Mouse (Mus musculus) midbrain, embryonic 15.5 days (tissue): ENCODE measurements around the gene Myadm. TPM values are rescaled to one million over a fixed set of nuclear protein-coding genes. Genes with fewer than 3 reads are reported as not detected.

ENCODE experiments used
- ATAC-seq: fragments of 200-750 bp; cut with Nextera tagmentation; replicated peaks from 2 replicates; pipeline ENCODE4 v1.8.0; 2017; ENCODE audit warnings: moderate TSS enrichment
- H3K27ac ChIP-seq: fragments of 300-500 bp; sonication (generic); 2 replicates; pipeline ENCODE4 v1.5.1; 2015; ENCODE audit warnings: mild to moderate bottlenecking, inconsistent platforms
- H3K27me3 ChIP-seq: fragments of 300-500 bp; sonication (generic); replicated peaks from 2 replicates; pipeline ENCODE4 v1.6.1; 2015; ENCODE audit warnings: inconsistent platforms
- H3K36me3 ChIP-seq: fragments of 300-500 bp; sonication (generic); replicated peaks from 2 replicates; pipeline ENCODE4 v1.6.1; 2015; ENCODE audit warnings: inconsistent platforms
- H3K4me1 ChIP-seq: fragments of 300-500 bp; sonication (generic); 2 replicates; pipeline ENCODE4 v1.6.1; 2015; ENCODE audit warnings: inconsistent platforms
- H3K4me2 ChIP-seq: fragments of 300-500 bp; sonication (generic); 2 replicates; pipeline ENCODE4 v1.6.1; 2015; ENCODE audit warnings: inconsistent platforms, mild to moderate bottlenecking, moderate library complexity
- H3K4me3 ChIP-seq: fragments of 300-500 bp; sonication (generic); 2 replicates; pipeline ENCODE4 v1.5.1; 2015; ENCODE audit warnings: mild to moderate bottlenecking, inconsistent platforms
- H3K9ac ChIP-seq: fragments of 300-500 bp; sonication (generic); 2 replicates; pipeline ENCODE4 v1.6.1; 2015; ENCODE audit warnings: mild to moderate bottlenecking, inconsistent platforms
- H3K9me3 ChIP-seq: fragments of 300-500 bp; sonication (generic); 2 replicates; pipeline ENCODE4 v1.6.1; 2016; ENCODE audit warnings: inconsistent platforms
- WGBS: fragments of 180-500 bp; shearing (Covaris S2); methylation state at CpG from one replicate; pipeline ENCODE4 v1.1.7; 2015; ENCODE audit warnings: mixed read lengths; 5-methylcytosine and 5-hydroxymethylcytosine counted together
- polyA plus RNA-seq: library from polyadenylated mRNA; unstranded; fragments of >200 nt; fragmentation: Nextera tagmentation; extraction: Ambion mirVana; gene quantifications from 2 replicates; pipeline ENCODE4 v1.2.1, GENCODE M21; 2015

The Myadm gene
- 33.3 and 34.5 TPM in 2 replicates for polyA plus RNA-seq

DNA sequence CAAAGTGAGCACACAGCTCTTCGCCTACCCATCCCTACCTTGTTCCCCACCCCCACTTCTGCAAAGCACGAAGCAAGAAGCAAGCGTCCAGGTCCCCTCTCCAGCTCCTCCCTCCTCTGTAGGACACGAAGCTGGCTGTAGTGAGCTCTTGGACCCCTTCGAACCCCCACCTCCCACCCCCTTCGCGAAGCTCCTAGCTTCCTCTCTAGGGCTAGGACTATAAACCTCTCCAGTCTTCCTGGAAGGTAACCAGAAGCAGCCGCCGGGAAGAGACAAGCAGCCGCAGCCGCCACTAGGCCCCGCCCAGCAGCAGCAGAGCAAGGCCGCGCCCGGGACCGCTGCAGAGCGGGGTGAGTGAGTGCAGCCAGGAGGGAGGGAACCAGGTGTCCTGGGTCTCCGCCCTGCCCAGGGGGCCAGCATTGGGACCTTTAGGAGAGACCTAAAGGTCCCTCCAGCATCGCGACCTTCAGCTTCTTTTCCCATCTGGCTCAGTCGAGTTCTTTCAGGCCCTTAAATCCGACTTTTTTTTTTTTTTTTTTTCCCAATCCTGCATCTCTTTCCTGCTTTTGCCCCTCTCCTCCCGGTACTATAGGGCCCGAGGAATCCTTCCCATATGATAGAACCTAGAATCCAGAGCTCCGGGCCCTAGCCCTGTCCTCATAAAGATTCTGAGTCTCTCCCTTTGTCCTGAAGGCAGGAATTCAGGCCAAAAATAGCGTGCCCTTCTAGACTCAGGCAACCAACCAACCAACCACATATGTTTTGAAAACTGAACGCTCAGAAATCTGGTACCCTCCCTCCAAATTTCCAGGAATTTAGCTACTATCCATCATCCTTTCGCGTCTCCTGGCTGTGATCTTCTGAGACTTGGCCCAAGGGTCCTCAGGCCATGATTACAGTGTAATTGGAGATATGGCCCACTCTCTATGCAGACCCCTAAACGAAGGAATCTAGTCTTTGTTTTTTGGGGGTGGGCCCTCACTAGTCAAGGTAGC is at the start of gene Myadm, which contains the start of gene Prkcg:
Myadm (plus strand) TSS at position 105 of the 995 bp plus-strand sequence.
Prkcg (plus strand) TSS at position 204 of the 995 bp plus-strand sequence.
- no peaks in the 10 kb centered on the region for H3K9me3 ChIP-seq
- 1% methylated on average over 30 of the region's 30 CpGs for WGBS
- 0 out of 2 replicates have a peak, but pooled peaks cover 3% of the 10 kb centered on the region for H3K36me3 ChIP-seq
- peaks cover 30% of the 10 kb centered on the region for H3K4me1 ChIP-seq
- peak within 1 kb of the TSS; percentile 65 for H3K4me3 ChIP-seq
- peak within 1 kb of the TSS; percentile 79 for H3K27ac ChIP-seq
- H3K4me2 ChIP-seq: peak within 1 kb of the TSS; percentile 79
- peak; percentile 64 for ATAC-seq
- H3K27me3 ChIP-seq: no peaks in the 10 kb centered on the region
- peak within 1 kb of the TSS; percentile 84 for H3K9ac ChIP-seq

DNA sequence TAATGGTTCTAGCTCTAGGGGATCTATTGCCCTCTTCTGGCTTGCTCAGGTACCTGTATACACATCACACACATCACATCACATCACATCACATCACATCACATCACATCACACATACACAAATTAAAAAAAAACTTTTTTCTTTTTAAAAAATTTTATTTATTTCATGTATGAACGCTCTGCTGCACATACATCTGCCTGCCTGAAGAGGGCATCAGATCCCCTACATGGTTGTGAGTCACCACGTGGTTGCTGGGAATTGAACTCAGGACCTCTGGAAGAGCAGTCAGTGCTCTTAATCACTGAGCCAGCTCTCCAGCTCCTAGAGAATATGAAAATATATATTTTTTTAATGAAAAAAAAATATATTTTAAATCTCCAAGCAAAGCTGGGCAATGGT is 49.7 kb upstream of the Myadm start:
- H3K36me3 ChIP-seq: no peaks in the 10 kb centered on the region
- no peak overlapping the region for H3K27ac ChIP-seq
- no peak overlapping the region for H3K4me3 ChIP-seq
- WGBS: 74% methylated on average over 2 of the region's 2 CpGs
- H3K4me1 ChIP-seq: no peaks in the 10 kb centered on the region
- H3K9me3 ChIP-seq: no peaks in the 10 kb centered on the region
- ATAC-seq: no peak
- no peak overlapping the region for H3K9ac ChIP-seq
- H3K27me3 ChIP-seq: no peaks in the 10 kb centered on the region
- no peak overlapping the region for H3K4me2 ChIP-seq

DNA sequence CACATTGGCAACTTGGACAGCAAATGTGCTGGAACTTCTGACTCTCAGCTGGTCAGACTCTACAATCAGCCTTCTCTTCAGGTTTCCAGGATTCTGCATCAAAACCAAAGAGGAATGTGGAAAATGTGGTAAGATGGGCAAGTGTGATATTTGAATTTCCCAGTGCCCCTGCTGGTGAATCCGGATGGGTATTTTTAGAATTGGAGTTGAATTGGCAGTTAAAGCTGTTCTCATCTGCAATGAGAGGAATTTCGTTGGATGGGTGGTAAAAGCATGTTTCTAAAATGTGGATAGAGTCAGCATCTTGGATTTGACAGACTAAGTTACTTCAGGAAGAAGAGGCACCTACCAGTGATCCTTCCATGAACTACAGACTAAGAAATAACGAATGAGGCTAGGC is 28.2 kb upstream of the Myadm start:
- 81% methylated on average over 3 of the region's 3 CpGs for WGBS
- Histone ChIP-seq H3K9me3 (no peaks in the 10 kb centered on the region), H3K4me3 (no peak overlapping the region)

DNA sequence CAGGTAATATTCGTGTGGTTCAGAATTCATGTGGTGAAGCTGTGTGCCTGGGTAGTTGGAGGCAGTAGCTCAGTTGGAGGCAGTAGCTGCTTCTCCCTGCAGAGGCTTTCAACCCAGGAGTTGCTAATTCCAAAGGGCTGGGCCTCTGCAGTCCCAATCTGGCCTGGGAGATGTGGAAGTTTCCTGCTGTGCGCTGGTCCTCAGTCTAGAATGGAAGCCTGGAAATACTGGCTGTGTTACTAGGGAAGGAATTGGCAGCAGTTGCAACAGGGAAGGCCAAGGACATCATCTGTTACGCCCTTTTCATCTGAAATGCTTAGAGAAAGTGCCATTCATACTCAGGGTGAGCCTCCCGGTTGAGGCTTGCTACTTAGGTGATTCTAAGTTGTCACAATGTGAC is 27.4 kb upstream of the Myadm start:
- ATAC-seq: no peak
- Histone ChIP-seq H3K9me3 (no peaks in the 10 kb centered on the region), H3K4me2 (no peak overlapping the region), H3K9ac (no peak overlapping the region), H3K36me3 (no peaks in the 10 kb centered on the region), H3K27me3 (no peaks in the 10 kb centered on the region), H3K27ac (no peak overlapping the region), H3K4me3 (no peak overlapping the region), H3K4me1 (peaks cover 3% of the 10 kb centered on the region; the same call in 1 of the 2 replicates)
- WGBS: 70% methylated on average over 4 of the region's 4 CpGs

More for the DNA sequence above, 28.2 kb upstream of the Myadm start:
- H3K9ac ChIP-seq: no peak overlapping the region
- ATAC-seq: no peak
- H3K27ac ChIP-seq: no peak overlapping the region
- no peaks in the 10 kb centered on the region for H3K36me3 ChIP-seq
- H3K4me1 ChIP-seq: peaks cover 3% of the 10 kb centered on the region; the same call in 1 of the 2 replicates
- no peak overlapping the region for H3K4me2 ChIP-seq
- no peaks in the 10 kb centered on the region for H3K27me3 ChIP-seq

DNA sequence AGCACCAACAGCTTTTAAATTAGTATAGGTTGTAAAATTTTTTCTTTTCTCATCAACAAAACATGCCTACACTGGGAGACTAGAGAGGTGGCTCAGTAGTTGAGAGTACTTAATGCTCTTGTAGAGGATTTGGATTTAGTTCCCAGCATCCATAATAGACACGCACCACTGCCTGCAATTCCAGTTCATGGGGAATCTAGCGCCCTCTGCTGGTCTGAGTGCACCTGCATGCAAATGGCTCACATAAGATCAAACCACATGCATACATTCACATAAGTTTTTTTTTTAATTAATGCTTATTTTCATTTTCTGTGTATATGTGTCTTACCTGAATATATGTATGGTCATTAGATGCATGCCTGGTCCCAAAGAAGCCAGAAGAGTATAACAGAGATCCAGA is 26.1 kb upstream of the Myadm start:
- no peaks in the 10 kb centered on the region for H3K36me3 ChIP-seq
- WGBS: 37% methylated on average over 2 of the region's 2 CpGs
- H3K9ac ChIP-seq: no peak overlapping the region
- ATAC-seq: no peak
- H3K4me3 ChIP-seq: no peak overlapping the region
- no peak overlapping the region for H3K4me2 ChIP-seq
- peaks cover 3% of the 10 kb centered on the region; the same call in 1 of the 2 replicates for H3K4me1 ChIP-seq
- H3K9me3 ChIP-seq: no peaks in the 10 kb centered on the region
- H3K27me3 ChIP-seq: no peaks in the 10 kb centered on the region
- H3K27ac ChIP-seq: no peak overlapping the region

DNA sequence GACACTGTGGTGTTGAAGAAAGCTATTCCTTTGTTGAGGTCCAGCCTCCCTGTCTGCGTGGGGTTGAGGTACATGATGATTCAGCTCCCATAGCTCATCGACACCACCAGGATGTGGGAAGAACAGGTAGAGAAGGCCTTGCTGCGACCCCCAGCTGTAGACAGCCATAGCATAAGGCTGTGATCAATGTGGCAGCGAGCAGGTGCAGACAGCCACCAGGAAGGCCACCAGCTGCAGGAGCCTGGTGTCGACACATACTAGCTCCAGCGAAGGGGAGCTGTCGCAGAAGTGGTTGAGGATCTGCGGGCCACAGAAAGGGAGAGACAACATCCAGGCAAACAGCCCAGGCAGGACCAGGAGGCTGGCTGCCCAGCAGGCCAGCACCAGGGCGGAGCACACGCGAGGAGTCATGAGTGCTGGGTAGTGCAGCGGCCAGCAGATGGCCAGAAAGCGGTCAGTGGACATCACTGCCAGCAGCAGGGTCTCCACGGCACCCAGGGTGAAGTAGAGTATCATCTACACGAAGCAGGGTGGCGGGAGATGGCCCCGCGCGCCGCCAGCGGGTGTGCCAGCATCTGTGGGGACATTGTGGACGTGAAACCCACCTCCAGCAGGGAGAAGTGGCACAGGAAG is 24.4 kb upstream of the Myadm start:
- Histone ChIP-seq H3K4me3 (no peak overlapping the region), H3K9ac (no peak overlapping the region), H3K9me3 (no peaks in the 10 kb centered on the region), H3K27ac (no peak overlapping the region), H3K4me2 (peak overlapping the region; percentile 14), H3K36me3 (no peaks in the 10 kb centered on the region), H3K27me3 (no peaks in the 10 kb centered on the region), H3K4me1 (peaks cover 3% of the 10 kb centered on the region; the same call in 1 of the 2 replicates)
- WGBS: 39% methylated on average over 22 of the region's 22 CpGs
- ATAC-seq: no peak

DNA sequence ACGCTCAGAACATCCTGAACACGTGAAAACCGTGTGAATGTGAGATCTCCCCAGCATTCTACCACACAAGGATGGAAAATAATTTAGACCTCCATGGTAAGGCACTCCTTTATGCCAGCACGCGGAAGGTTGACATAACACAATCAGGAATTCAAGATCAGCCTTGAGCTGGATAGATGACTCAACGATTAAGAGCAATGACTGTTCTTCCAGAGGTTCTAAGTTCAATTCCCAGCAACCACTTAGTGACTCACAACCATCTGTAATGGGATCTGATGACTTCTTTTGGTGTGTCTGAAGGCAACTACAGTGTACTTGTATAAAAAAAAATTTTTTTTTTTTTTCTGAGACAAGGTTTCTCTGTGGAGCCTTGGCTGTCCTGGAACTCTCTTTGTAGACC is 23.6 kb upstream of the Myadm start:
- ATAC-seq: no peak
- no peak overlapping the region for H3K4me3 ChIP-seq
- peaks cover 3% of the 10 kb centered on the region; the same call in 1 of the 2 replicates for H3K4me1 ChIP-seq
- no peak overlapping the region for H3K9ac ChIP-seq
- no peak overlapping the region for H3K27ac ChIP-seq
- H3K27me3 ChIP-seq: no peaks in the 10 kb centered on the region
- no peaks in the 10 kb centered on the region for H3K36me3 ChIP-seq
- no peaks in the 10 kb centered on the region for H3K9me3 ChIP-seq
- H3K4me2 ChIP-seq: no peak overlapping the region
- WGBS: 70% methylated on average over 6 of the region's 6 CpGs

DNA sequence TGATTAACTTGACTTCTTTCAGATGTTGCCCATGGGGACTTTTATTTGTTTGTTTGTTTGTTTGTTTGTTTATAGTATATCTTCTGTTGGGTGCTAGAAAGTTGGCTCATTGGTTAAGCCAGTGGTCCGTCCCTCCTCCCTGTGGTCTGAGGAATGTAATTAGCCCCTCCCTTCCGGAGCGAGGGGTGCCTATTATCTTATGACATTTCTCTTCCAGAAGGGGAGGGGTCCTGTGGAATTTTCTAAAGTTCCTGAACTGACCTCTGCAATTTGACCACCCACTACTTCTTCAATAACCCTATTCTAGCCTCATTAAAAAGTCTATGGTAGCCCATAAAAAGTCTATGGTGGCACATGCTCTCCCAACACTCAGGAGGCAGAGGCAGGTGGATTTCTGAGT is 21.6 kb upstream of the Myadm start:
- WGBS: 82% methylated on average over 3 of the region's 3 CpGs

DNA sequence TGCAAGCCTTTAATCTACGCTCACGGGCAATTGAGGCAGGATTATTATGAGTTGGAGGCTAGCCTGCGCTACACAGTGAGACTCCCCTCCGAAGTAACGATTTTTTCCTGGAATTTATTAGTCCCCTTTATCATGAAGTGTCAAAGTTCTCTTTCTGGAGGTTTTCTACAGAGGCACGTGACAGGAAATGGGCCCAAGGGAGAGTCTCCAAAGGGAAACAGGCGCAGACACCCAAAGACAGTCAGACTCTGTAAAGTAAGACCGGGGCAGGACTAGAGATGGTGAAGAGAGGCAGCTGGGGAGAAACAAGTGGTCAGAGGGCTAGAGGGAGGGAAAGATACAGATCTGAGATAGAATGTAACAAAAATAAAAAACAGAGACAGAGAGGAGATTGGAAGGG is 21.0 kb upstream of the Myadm start:
- Histone ChIP-seq H3K9me3 (no peaks in the 10 kb centered on the region), H3K9ac (no peak overlapping the region), H3K27ac (no peak overlapping the region), H3K4me2 (no peak overlapping the region), H3K4me3 (no peak overlapping the region), H3K27me3 (no peaks in the 10 kb centered on the region), H3K4me1 (peaks cover 3% of the 10 kb centered on the region; the same call in 1 of the 2 replicates), H3K36me3 (no peaks in the 10 kb centered on the region)
- no peak for ATAC-seq
- WGBS: 75% methylated on average over 8 of the region's 8 CpGs

More for the DNA sequence above, 21.6 kb upstream of the Myadm start:
- H3K4me1 ChIP-seq: peaks cover 3% of the 10 kb centered on the region; the same call in 1 of the 2 replicates
- no peaks in the 10 kb centered on the region for H3K36me3 ChIP-seq
- H3K4me3 ChIP-seq: no peak overlapping the region
- H3K9me3 ChIP-seq: no peaks in the 10 kb centered on the region
- no peak overlapping the region for H3K4me2 ChIP-seq
- H3K27me3 ChIP-seq: no peaks in the 10 kb centered on the region
- no peak overlapping the region for H3K9ac ChIP-seq
- no peak overlapping the region for H3K27ac ChIP-seq
- ATAC-seq: no peak

DNA sequence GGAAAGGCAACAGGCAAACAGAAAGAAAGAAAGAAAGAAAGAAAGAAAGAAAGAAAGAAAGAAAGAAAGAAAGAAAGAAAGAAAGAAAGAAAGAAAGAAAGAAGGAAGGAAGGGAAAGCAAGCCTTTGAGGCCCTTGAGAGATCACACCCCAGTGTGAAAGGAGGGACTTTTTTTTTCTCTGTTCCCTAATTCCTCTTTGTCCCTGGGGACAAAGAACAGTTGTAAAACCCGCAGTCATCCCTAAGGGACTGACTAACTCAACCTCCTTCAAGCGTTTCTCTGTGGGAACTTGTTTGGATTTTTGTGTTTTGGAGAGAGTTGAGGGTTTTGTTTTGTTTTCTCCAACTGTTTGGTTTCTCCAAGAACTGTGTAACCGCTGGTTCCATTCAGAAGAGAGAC is 20.6 kb upstream of the Myadm start:
- Histone ChIP-seq H3K4me1 (peaks cover 3% of the 10 kb centered on the region; the same call in 1 of the 2 replicates), H3K4me2 (no peak overlapping the region), H3K9me3 (no peaks in the 10 kb centered on the region), H3K27ac (no peak overlapping the region), H3K36me3 (no peaks in the 10 kb centered on the region), H3K4me3 (no peak overlapping the region), H3K27me3 (no peaks in the 10 kb centered on the region), H3K9ac (no peak overlapping the region)
- no peak for ATAC-seq
- 11% methylated on average over 3 of the region's 3 CpGs for WGBS

DNA sequence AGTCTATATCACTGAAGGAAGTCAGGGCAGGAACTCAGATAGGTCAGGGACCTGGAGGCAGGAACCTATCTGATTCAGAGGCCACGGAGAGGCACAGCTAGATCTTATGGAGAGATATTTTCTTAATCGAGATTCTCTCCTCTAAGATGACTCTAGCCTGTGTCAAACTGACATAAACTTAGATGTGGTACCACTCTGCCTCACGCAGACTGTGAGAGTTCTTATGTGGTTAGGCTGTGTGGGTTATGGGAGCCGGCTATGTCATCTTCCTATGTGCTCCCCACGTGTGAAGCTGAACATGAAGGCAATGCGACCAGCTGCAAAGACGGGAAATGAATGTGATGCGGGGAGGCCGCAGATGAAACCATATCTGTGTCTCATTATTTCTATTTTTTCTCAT is 16.7 kb upstream of the Myadm start:
- 92% methylated on average over 9 of the region's 9 CpGs for WGBS
- no peak overlapping the region for H3K9ac ChIP-seq
- ATAC-seq: no peak
- H3K27me3 ChIP-seq: no peaks in the 10 kb centered on the region
- no peaks in the 10 kb centered on the region for H3K36me3 ChIP-seq
- no peaks in the 10 kb centered on the region for H3K9me3 ChIP-seq
- no peak overlapping the region for H3K4me2 ChIP-seq
- no peaks in the 10 kb centered on the region for H3K4me1 ChIP-seq
- no peak overlapping the region for H3K4me3 ChIP-seq
- H3K27ac ChIP-seq: no peak overlapping the region

DNA sequence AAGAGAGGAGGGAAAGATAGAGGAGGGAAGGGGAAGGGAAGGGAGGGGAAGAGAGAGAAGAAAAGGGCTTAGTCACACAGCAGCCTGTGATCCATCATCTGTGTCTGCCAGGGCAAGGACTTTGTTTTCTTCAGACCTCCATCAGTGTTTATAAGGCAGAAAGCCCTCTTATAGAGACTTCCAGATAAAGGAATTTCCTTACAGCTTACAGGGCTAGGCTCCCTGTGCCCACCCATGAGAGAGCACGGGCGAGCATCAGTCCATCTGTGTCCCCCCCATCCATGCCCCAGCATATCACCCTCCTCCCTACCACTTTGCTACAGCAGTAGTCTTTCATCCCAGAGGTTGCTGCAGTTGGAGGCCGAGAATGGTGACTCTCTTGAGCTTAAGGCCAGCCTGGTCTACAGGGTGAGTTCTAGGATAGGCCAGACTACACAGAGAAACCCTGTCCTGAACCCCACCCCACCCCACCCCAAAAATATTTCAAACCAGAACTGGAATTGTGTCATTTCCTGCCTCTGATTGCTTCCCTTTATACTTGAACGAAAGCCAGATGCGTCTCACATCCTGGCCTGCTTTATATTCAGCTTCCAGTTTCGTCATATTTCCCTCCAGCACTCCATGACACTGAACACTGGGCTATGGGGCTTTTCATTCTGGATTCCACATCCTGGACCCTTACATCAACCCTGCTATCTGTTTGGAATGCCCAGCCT is 13.3 kb upstream of the Myadm start:
- Histone ChIP-seq H3K9me3 (no peaks in the 10 kb centered on the region), H3K4me1 (no peaks in the 10 kb centered on the region), H3K27me3 (no peaks in the 10 kb centered on the region), H3K4me2 (no peak overlapping the region), H3K36me3 (no peaks in the 10 kb centered on the region), H3K27ac (no peak overlapping the region), H3K4me3 (no peak overlapping the region), H3K9ac (no peak overlapping the region)
- no peak for ATAC-seq
- 72% methylated on average over 6 of the region's 6 CpGs for WGBS
